Mouse (Mus musculus) cerebellum, adult 8-10 months (tissue): ENCODE data around the gene Oas1e.
"Not testable (repeated sequence)": the region's sequence is repeated elsewhere in the genome, so short reads cannot be mapped to it uniquely, and the experiment has no call there.

ENCODE experiments used
- DNase-seq: peaks from one replicate; pipeline ENCODE4 v3.0.0; 2022

The Oas1e gene

GRCm38 (mm10) chr5:120795480-120796034, at the start of gene Oas1e:
Gene Oas1e, minus strand, starts transcription at chr5:120795530.
- DNase-seq: not testable (repeated sequence)

DNA sequence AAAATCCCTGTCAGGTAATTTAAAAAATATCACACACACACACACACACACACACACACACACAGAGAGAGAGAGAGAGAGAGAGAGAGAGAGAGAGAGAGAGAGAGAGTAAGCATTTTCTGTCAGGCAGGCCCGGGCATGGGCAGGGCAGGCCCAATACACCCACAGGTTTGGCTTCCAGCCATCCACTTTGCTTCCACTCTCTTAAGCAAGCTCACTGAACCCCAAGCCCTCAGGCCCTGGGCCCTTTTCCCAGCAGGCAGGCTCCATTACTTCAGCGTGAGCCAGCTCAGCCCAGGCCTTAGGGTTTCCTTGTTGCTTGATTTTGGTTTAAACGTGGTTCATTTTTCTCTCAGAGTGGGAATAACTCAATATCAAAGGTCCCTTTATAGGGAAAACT, 49.4 kb upstream of the Oas1e start:
- no peak for DNase-seq

- peak; percentile 45 for DNase-seq
Measured at GRCm38 (mm10) chr5:120836731-120837585, 41.6 kb upstream of the Oas1e start.

DNA sequence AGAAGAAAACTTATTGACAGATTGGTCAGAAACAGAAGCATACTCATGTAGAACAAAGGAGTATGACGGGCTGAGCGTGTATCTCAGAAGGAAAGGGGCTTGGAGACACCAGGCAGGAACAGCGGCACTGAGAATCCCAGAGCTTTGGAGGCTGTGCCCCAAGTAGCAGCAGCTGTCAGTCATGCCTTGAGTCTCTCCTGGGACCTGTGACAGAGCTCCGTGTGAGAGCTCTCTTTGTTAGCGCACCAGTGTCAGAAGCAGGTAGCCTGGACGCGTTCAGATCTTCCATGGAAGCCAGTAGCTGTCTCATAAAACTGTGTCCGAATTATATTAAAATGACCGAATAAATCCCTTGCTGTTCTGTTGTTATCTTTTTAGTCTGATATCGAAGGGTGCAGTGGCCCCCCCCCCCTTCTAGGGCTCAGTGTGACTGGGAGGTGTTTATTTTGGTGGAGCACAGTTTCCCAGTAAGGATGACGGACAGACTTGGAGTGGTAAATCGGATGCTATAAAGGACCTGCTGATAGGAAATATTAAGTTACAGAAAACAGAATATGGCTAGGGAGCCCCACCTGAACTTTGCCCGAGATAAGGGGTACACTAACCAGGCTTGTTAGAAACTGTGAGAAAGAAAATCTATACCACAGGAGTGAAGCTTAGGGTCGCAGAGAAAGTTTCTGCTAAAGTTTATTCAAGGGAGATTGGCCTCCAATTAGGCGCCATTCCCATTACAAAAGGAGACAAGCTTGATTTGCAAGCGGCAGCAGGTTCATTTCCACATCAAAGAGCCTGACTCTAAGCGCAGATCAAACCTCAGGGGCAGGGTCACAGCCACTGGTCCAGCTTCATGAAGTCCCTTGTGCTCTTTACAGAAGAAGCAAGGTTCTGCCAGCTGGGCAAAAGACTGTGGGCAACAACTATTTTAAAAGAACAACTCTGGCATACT, 38.3 kb upstream of the Oas1e start:
- DNase-seq: no peak

GRCm38 (mm10) chr5:120831031-120831430, 35.7 kb upstream of the Oas1e start:
- DNase-seq: no peak

DNA sequence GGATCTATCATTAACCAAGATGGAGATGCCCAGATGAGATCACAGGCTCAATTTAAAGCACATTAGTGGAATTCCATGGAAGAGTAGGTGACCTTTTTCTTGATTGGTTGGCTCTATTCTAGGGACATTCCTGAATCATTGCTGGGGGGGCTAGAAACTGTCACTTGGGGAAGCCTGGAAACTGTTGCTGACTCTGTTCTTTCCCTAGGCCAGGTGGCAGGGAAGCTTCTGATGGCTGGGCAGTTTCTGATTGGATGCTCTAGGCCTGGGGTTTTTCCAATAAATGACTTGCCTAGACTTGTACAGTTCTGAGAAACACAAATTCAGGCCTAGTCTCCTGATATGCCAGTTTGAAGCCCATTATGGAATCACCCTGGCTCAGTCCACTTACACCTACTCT, 23.7 kb upstream of the Oas1e start:
- no peak for DNase-seq

DNA sequence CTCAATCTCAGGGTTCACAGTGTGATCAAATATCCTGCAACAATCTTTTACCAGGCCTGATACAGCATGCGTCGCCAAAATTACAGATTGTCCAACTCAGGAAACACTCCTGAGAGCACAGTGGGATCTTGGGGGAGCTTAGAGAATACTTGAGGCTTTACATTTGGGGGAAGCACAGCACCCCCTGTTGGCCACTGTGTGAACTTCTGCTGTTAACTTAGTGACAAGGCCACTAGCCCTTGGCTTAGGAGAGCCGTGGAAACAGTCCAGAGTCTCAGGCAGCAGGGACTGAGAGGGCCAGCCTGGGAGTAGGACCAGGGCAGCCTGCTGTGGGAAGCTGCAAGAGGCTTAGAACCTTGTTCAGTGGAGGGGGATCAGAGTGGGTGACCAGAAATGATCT, 20.6 kb upstream of the Oas1e start:
- peak; percentile 22 for DNase-seq

GRCm38 (mm10) chr5:120813023-120813422, 17.7 kb upstream of the Oas1e start:
- no peak for DNase-seq

DNA sequence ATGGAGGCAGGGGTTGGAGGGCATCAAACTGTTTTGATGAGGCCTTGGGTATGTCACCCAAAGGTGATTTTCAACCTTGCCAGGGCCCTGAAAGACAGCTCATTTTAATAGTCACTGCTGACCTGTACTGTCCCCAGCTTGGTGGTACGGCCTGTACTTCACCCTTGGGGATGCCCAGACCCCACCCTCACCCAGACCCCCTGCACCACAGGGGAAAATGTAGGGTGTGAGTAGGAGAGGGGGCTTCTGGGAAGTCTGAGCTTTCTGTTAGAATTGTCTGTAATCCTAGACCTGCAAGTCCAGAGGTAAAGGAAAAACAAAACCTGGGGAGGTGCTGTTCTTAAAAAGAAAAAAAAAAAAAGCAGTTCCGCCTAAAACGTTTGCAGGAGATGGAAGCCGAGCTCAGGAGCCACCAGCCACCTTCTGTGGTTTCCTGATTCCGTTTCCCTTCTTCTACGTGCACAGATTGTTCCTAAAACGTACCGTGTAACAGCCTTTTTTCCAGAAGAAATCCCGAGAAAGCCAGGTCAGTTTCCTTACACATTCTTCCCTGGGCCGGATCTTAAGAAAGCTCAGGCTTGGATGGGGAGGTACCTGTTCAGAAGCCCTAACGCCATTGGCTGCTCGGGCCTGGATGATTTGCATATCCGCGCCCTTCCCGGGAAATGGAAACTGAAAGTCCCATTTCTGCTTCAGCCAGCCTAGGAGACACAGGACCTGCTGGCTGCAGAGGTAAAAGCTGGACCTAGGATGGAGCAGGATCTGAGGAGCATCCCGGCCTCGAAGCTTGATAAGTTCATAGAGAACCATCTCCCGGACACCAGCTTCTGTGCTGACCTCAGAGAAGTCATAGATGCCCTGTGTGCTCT, 16.9 kb upstream of the Oas1e start, which contains the start of gene Oas1c:
Gene Oas1c (minus strand): TSS at position 564 of the 869 bp plus-strand sequence.
- peak; percentile 73 for DNase-seq

- DNase-seq: no peak
Measured at GRCm38 (mm10) chr5:120809171-120809570, 13.8 kb upstream of the Oas1e start.

DNA sequence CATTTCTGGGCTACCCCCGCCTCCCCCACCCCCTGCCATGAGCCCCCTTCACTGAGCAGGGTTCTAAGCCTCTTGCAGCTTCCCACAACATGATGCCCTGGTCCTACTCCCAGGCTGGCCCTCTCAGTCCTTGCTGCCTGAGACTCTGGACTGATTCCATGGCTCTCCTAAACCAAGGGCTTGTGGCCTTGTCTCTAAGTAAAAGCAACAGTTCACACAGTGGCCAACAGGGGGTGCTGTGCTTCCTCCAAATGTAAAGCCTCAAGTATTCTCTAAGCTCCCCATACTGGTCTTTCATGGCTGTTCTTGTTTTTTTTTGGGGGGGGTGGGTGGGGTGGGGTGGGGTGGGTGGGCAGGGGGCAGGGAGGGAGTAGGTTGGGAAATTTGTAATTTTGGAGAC, 11.1 kb upstream of the Oas1e start:
- peak; percentile 50 for DNase-seq

DNA sequence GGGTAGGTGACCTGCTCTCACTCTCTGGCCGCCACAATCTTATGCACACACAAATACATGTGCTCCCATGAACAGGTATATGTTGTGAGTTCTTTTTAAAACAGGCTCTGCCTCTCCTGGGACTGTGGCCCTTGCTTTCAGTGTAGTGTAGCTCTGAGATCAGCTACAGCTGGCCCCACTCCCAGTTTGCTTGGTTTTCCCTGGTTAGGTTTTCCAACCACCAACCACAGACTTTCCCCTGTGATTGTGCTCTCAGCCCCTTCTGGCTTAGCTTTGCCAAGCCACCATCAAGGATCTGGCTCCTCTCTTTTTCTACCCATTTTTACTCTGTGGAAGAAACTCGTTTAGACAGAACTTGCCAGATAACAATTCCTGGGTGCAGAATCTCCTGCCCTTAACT, 8.3 kb upstream of the Oas1e start:
- DNase-seq: no peak

DNA sequence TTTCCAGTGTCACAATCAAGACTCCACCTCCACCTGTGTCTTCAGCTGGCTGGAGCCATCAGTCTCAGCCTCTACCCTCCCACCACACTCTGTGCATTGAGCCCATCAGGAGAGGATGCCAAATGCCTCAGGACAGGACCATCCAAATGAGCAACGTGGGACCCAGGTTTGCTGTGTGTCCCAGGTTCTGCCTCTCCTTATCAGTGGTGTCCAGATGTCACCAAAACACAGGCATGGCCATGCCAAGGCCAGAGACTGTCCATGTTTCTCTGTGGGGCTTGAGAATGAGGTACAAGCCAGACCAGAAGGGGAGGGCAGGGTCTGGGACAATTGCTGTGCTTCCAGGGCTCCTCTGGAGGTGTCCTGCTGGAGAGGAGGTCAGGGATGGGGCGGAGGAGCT, 3.6 kb upstream of the Oas1e start:
- not testable (repeated sequence) for DNase-seq

DNA sequence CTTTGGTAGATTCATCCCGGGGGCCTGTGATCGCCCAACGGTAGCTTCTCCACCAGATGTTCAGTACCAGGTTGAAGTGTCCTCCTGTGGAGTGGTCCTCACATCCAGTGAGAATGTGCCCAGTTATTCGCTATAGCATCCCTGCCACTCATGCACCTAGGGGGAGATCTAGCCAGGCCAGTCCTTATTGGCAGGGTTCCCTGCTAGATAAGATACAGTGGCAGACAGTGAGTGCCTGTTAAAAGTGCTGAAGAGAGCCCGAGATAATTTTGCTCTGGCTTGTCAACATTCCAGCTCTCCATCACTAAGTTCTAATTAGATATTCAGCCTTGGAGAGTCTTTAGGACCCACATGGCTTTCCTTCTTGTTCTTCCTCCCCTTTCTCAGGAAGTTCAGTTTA, 2.8 kb upstream of the Oas1e start:
- not testable (repeated sequence) for DNase-seq

DNA sequence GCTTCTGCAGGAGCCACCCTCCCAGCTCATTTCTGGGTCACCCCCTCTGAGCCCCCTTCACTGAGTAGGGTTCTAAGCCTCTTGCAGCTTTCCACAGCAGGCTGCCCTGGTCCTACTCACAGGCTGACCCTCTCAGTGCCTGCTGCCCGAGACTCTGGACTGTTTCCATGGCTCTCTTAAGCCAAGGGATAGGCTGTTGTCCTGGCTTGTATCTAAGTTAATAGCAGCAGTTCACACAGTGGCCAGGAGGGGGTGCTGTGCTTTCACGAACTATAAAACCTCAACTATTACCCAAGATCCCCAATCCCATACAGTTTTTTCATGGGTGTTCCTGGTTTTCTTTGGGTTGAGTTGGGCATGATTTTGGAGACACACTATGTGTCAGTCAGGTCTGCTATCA, 2.3 kb downstream of the Oas1e start:
- peak; percentile 47 for DNase-seq

- no peak for DNase-seq
Measured at GRCm38 (mm10) chr5:120787042-120787441, 8.3 kb downstream of the Oas1e start.

- no peak for DNase-seq
Measured at GRCm38 (mm10) chr5:120782446-120782845, 12.9 kb downstream of the Oas1e start.

DNA sequence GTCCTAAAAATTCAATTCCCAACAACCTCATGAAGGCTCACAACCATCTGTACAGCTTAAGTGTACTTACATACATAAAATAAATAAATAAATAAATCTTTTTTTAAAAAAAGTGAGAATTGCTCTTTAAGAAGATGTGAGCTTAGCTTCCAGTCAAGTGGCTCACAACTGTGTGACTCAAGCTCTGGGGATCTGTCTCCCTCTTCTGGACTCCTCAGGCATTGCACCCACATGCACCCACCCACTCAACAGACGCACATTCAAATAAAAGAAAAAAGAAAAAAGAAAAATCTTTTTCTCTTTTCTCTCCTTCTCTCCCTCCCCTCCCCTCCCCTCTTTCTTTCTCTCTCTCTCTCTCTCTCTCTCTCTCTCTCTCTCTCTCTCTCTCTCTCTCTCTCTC, 13.7 kb downstream of the Oas1e start:
- DNase-seq: no peak

DNA sequence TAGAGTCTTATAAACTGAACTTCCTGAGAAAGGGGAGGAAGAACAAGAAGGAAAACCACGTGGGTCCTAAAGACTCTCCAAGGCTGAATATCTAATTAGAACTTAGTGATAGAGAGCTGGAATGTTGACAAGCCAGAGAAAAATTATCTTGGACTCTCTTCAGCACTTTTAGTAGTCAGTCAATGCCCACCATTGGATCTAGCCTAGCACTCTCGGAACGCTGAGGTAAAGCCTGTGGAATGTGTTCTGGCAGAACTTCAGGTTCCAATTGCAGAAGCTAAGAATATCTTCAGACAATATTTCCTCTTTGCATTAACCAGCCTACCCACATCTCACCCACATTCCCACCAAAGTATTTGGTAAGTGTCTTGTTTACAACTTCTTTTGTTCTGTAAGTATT, 15.4 kb downstream of the Oas1e start:
- no peak for DNase-seq

- no peak for DNase-seq
Measured at GRCm38 (mm10) chr5:120778941-120779340, 16.4 kb downstream of the Oas1e start.

- DNase-seq: no peak
Measured at GRCm38 (mm10) chr5:120777478-120777877, 17.9 kb downstream of the Oas1e start, which contains the start of gene Oas3. Gene Oas3, minus strand, starts transcription at chr5:120777661.

DNA sequence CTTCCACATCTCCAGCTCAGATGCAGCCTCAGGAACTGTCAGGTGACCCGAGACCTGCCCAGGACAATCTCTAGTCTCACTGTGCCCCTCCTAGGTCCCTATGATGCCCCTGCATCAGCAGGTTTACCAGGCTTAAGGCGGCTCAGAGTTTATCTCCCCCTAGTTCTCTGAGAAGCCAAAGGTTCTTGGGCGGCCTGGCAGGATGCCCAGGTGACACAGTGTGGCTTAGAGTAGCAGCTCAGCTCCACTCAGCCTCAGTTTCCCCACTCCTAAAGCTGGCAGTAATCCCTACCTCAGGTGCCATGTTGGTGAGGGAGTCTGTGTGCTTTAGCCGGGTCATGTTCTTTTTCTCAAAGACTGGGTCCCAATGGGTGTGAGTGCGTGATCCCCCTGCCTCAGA, 18.5 kb downstream of the Oas1e start:
- no peak for DNase-seq
